Mouse (Mus musculus): ENCODE results near the gene Gpr183.

The Gpr183 gene

DNA sequence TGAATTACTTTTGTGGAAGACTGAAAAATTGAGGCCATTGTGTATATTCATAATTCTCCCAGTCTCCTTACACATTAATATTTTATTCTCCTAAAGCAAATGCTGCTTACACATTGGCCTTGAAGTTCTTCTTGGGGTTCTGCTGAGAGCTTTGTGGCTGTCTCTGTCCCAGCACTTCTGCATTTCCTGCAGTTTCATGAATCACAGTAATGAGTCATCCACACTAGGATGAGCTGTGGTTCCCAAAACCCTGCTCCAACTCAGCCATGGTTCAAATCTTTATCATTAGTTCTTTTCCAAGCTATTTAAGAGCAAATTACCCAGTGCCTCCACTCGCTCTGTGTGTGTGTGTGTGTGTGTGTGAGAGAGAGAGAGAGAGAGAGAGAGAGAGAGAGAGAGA, 22.3 kb upstream of the Gpr183 start:
- no peak for DNase-seq

DNA sequence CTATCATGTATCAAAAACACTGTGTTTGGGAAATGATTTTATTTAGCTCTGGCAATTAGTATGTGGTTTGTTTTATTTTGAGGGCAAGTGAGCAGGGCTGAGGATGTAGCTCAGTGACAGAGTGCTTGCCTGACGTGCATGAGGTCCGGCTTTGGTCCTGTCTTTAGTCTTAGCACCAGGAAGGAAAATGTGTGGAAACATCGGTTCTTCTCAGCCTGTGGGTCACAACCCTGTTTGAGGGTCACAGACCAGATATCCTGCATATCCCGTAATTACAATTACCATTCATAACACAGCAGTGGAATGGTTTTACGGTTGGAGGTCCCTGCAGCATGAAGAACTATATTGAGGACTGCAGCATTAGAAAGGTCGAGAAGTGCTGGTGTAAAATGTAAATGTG, 21.0 kb upstream of the Gpr183 start:
- DNase-seq, result no peak

DNA sequence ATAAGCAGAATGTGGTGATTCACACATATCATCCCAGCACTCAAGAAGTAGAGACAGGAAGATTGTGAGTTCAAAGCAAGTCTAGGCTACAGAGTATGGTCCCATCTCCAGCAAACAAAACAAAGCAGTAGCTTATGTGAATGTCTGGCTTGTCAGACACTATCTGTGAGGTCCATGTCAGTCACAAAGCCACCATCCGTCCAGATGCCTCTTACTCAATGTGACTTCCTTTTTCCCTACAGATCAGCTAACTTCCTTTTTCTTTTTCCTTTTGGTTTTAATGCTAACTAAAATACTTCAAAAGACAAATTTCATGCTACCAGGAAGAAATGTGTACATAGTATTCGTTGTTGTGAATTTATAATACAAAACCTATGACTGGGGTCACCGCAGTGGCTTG, 20.5 kb upstream of the Gpr183 start:
- no peak for DNase-seq

DNA sequence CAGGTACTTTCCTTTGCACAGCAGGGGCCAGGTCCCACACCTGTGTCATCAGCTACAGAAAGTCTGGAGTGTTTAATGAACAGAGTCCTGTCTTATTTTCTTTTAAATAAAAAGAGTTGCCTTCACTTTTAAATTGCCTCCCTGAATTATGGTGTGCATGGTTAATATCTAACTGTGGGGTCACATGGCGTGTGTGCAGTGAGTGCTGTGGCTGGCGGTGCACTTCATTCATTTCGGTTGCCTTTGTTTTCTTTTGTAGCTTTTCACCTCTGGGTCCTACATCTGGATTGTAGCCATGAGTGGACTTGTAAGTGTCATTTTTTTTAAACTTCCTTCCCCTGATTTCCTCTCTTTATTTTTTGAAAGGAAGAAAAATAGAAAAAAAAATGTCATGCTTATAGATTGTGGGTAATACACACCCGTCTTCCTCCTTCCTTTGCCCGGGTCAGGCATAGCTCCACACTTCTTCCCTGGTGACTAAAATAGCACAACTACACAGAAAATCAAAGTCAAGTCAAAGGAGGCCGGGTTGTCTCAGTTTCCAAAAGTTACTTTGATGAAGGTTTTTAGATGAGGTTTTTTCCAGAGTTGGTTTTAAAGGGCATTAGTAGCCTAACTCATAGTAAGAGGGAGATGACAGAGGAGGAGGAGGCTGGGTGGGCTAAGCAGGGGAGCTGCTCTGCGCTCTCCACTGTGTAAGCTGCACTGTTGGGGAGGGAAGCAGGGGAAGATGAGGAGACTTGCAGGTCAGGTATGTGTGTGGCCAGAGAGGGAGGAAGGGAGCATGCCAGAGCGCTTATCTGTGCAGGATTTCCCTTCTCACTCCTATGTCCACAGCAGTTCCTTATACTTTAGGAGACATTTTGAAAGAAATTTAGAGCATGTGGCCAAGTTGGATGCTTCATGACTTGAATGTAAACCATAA, 18.3 kb upstream of the Gpr183 start:
- DNase-seq, result no peak

DNA sequence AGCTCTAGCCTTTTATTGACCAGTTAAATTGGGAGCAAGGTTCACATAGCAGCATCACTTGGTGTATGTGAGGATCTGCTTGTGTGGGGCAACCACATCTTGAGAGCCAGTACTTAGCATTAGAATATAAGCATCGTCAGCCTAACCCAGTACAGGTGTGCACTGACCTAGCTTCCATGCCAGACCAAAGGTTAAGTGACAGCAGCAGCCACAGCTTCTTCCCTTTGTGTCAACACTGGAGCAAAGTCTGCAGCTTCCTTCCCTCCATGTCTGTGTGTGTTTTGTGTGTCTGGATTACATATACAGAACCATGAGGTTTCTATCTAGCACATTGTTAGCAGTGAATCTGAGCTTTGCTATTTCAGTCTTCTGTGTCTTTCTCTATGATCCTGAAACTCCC, 16.5 kb upstream of the Gpr183 start:
- DNase-seq, result no peak

DNA sequence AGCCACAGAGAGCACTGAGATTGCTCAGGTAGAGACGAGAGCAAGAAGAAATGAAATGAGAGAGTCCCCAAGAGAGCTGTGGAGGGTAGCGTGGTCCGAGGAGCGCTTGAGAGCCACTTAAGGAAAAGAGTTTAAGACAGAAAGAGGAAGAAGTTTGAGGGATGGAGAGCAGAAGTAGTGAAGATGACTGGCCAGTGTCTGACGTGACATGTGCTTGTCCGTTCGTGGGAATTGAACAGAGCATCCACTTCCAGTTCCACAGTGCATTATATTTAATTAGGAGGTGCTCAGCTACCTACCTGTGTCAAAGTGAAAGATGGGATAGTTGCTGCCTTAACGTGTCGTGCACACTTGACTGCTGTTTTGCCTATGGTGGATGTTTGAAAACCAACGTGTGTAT, 8.1 kb upstream of the Gpr183 start:
- no peak for DNase-seq

DNA sequence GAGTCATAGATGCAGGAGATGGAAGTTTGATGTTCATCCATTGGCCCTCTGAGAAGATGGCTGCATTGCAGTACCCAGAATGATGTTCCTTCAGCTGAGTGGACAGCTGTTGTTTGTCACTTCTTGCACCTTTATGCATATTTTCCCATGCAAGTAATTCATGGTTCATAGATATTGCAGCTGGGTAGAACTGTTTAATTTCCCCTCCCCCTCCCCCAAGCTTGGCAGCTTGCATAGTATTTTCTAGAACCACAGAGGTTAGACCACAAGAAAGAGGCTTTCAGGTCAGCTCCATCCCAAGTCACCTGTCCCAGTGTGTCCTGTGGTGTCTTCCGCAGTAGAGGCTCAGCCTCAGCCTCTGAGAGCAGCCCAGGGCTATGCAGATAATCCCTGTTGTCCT, 5.4 kb upstream of the Gpr183 start:
- DNase-seq, result no peak

DNA sequence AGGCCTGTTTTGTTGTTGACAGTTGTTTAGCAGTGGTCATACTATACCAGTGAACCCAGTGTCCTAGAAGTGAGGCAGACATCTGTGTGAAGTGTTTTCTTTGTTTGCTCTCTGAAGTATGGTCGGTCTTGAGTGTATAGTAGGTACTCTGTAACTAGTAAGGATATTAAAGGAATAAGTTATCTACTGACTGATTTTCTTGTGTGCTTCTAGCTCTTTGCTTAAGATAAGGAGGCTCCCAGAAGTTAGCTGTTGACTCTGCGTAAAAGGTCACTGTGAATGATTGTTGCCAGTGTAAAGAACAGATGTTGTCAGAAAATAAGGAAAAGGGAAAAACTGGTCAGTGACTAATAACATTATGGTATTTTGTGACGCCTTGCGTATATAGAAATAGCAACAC, 2.1 kb upstream of the Gpr183 start:
- DNase-seq, result no peak

DNA sequence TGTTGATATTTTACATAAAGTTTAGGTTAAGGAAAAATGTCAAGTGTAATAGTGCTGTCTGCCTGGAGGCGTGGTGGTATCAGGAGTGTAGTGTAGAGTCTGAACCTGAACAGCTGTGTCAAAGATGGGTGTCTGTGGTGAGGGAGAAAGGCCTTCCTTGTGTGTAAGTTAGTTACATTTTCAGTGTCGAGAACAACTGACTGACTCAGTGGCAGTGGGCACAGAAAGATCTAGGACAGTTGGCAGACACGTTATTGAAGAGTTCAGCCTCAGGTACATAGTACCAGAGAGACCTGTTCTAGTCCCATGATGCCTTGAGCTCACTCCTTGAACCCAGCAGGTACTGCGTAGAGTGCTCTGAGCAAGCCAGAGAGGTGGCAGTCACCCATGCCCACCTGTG, 466 bp upstream of the Gpr183 start:
- no peak for DNase-seq

DNA sequence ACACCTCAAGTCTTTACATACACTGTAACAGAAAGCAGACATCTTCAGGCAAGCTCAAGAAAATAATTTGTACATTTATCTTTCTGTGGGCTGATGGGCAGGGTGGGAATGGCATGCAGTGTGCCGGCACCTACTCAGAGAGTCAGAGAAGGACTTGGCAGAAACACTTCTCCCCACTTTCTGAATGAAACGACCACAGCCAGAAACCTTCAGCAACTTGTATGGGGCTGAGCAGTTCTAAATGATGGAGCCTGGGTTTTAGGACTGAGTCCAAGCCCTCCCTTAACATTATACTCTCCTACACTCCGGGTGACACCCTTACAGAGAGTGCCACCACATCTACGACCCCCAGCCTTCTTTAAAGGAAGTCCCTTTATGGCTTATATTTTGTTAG, 1.1 kb downstream of the Gpr183 start:
- no peak for DNase-seq

DNA sequence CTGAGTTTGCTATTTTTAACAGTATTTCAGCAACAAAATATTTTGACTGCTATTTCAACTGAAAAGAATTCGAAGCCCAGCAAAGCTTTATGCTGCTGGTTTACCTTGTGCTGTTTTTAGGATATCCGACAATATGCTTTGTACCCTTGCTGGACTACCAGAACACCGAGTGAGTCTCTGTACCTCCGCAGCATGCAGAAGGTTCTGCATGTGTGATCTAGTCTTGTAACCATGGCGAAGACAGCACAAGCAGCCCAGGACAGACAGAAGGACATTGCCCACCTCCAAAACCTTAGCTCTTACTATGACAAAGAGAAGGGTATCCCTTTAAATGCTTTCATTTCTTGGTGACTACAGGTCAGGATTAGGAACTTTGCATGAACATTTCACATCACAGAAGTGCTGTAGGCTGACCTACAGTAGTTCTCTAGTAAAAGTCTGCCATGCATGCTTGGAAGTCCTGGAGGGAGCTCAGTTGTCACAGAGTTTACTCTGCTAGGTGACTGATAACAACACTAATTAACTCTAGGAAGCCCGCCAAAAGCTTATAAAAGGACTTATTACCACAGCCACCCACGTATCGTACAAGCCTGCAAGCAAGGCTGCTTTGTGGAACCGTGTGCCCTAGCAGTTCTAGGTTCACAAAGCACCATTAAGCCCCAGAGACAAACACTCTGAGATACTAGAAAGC, 1.6 kb downstream of the Gpr183 start:
- no peak for DNase-seq

DNA sequence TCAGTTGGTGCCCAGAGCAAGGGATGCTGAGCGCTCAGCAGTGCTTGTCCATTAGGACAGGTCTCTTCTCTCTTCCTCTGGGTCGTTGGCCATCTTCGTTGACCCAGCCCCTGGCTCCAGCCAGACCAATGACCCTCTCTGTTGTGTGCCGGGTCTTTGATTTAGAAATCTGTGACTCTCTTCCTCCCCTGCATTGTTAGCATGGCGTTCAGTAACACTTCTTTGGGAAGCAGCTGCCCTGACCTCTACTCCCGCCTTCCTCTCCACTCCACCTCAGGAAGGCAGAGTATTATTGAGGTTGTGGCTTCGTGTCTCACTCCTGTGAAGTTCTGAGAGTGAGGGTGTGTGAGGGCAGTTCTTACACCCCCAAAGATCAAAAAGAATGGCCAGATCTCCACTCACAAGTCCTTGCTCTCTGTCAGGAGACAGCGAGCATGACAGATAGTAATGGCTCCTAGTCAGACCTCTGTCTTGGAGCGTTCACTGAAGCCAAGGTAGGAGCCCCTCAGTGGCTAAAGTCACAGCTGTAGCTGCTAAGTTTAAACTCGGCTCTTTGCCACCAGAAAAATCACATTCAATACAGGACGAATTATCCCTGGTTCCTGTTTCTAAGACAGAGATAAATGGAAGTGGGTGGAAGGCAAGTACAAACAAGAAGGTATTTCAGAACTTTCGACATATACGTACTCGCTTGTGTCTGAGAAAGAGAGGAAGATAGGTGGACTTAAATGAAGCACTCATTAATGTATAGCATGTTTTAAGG, 2.7 kb downstream of the Gpr183 start:
- no peak for DNase-seq

DNA sequence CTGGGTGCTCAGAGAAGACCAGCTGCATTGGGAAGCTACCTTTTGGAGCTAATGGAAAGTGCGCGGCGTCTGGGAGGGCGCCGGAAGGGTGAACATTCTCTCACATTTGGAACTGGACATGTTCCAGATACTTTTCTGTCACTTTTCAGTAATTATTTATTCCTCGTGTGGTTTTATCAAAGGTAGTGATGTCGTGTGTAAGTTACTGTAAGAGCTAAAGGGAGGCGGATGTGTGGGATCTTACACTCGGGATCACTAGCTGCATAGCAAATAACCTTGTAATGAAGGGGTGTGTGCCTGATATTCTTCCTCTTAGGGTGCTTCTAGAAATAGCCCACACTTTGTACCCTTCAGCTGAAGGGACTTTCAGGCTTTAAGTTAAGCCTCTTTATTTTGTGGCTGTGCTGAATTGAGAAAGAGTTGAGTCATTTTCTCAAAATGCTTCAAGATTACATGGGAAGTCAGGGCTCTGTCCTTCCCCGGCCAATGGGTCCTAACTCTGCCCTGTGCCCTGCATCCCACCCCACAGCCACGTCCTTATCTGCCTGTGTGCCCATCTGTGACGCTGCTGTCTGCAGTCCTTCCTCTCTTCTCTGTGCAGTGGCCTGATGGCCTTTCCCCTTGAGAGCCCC, 3.4 kb downstream of the Gpr183 start:
- no peak for DNase-seq

DNA sequence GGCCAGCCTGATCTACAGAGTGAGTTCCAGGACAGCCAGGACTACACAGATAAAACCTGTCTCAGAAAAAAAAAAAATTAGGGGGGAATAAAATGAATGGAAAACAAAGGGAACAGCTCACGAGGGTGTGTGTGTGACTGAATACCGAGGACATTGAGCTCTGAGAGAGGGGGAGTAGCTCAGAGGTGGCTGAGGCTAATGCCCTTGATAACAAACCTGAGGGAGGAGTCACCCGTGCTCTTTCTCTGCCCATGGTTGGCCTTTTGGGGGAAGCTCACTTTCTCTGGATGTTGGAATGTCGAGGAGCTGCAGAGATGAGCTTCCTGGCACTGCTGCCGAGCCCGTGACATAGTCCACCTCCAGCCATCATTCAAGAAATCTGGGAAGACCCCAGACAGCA, 4.0 kb downstream of the Gpr183 start:
- no peak for DNase-seq

DNA sequence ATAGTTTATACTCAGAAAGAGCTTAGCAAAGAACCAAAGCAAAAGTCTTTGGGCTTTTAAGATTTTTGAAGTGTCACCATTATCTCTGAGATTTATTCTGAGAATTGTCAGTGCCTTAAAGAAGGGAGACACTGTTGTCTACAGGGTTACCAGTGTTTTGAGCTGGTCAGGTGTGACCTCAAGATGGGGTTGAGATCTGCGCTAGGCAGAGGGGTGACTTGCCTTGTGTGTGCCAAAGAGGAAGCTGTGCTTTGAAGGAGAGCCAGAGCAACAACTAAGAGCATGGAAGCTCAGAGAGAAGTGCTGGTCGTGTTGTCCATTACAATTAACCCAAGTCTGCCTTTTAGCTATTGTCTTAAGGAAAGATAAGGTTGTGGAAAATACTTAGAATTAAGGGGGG, 4.5 kb downstream of the Gpr183 start:
- no peak for DNase-seq

DNA sequence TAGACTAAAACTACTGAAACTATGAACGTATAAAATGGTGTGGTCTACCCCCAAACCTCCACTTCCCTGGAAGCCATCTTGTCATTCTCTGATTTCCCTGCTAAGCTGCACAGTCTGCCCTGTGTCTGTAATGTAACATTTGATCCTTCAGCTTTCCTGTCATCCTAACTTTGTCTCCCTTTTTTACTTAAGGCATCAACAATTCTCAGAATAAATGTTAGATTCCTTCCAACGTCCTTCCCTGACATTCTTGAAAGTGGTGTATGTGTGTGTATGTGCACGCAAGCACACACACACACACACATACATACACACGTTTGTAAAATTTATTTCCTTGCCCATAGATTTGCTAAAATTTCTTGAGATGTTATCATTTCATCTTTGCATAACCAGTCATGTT, 5.0 kb downstream of the Gpr183 start:
- DNase-seq, result no peak

DNA sequence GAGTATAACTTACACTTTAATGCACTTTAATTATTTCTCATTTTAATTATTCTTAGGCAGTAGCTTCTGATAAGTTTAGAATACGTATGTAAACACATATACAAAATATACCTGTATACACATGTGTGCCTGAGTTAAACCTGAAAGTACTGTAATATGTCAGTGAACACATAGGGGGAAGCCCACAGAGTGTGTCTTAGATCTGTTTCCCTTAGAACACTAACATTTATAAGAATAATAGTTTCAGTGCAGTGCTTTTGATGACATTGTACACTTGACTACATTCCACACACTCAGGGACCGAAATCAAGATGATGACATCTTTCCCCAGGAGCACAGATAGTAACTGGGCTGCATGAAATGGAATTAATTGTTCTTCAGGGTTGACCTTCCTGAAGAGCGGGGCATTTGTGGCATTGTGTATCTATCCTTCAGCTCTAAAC, 5.4 kb downstream of the Gpr183 start:
- DNase-seq, result no peak

DNA sequence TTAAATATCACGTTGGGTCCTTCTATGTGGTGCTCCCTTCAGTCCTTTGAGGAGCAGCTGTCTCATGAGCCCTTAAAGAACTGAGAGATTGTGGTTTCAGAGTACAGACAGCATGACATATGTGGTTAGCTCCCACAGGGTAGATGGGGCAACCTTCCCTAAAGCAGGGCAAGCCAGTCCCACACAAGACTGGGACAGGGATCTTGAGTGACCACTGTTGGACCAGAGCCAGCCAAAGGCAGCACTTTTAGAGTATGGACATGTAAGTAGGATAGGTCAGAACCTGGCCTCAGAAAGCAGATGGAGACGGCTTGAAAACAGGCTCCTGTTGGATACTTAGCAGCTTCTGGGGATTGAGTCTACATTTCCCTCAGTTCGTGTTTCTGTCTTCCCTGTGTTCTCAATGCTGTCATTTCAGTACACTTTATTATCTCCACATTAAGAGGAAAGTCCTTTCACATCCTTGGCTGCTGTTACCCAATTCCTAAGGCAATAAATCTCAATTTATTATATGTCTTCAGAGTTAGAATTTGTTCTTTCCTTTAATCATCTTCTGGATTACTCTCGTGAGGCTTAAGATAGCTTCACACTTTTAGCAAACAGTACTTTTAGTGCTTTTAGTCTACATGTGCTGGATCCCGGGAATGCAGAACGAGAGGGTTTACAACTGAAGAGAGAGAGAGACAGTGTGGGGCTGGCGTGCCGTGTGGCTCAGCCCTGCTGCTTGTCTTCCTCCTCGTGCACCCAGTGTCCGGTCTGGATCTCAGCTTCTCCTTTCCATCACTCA, 6.1 kb downstream of the Gpr183 start:
- no peak for DNase-seq

DNA sequence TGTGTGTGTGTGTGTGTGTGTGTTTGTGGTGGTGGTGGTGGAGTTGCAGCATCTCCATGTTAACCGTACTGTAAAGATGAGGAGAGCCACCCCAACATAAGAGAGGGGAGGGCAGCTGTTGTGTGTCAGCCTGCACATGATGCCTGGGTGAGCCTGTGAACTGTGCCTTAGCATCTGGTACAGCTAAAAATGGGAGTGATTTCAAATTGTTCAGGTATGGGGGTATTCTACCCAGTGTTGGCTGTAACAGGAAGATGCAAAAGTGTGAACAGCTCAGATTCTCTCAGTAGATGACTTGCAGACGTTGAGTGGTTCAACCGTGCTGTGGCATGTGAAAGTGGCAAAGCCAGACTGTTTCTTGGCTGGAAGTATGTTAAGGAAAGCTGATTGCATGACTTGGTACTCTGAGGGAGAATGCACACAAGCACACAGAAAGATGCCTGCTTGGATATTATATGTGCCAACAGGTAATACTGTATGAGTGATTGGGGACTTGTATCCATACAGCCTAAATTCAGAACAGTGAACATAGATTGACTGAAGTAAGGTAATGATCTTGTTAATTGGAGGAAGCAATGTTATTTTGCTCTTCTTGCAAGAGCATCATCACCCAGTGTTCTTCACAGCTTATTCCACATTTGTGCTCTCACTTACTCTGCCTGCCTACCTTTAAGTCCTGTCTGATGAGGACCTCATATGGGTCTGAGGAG, 6.8 kb downstream of the Gpr183 start:
- no peak for DNase-seq

DNA sequence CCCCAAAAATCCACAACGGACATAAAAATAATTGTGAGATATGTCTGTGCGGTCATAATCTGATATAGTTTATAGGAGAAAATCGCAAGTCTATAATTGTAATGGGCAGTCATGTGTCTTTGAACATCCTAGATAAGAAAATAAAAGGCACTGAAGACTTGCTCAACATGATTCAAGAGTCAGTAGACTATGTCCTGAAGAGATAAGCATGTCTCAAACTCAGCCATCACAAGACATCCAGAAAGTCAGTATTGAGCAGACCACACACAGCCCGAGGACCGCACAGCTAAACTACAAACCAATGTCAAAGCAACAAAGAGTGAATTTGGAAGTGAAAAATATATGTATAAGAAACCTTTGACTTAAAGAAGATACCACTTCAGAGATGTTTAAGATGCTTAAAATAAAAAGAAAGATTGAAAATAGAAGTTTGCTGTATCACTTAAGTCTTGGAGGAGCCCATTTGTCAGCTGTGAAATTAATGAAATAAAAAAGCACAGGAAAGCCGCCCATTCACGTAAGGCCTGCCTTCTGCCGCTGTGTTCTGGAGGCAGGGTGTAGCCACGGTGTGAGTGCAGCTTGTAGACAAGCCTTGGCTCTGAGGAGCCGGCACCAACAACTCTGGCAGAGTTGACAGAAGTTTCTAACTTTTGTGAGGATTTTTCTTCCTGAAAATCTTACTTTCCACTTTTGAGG, 7.7 kb downstream of the Gpr183 start:
- DNase-seq, result no peak

DNA sequence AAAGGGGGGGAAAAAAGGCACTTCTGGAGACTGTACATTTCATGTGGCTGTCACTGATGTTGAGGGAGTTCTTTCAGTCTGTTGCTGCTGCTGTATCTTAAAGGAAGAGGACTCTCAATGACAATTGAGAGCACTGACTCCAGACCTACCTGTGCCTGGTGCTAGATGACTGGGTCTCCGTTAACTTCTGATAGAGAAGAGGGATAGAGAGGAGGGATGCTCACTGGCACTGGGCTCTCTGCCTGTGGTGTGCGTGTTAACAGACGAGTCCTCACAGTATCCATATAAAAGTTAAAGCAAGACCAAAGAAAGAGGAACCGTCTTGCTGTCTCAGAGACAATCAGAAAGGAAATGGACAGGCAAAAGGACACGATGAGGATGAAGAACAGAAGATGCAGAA, 8.7 kb downstream of the Gpr183 start:
- no peak for DNase-seq

All from thymus, adult 18-20 months (tissue).